Mouse (Mus musculus) forebrain, embryonic 13.5 days (tissue): ENCODE measurements at regions not wholly inside any gene's neighbourhood (a gene's known extent, or its start where the extent isn't known, plus 50 kb on each side); places are given as distances from the start of the nearest gene placed in this dataset.

Source experiments
- ATAC-seq: fragments of 200-750 bp; cut with Nextera tagmentation; 2 replicates; pipeline ENCODE4 v1.8.0; 2017
- H3K27ac ChIP-seq: fragments of 300-500 bp; sonication (generic); 2 replicates; pipeline ENCODE4 v1.5.1; 2015; ENCODE audit warnings: inconsistent platforms, mild to moderate bottlenecking, moderate library complexity
- H3K27me3 ChIP-seq: fragments of 300-500 bp; sonication (generic); 2 replicates; pipeline ENCODE4 v1.6.1; 2015; ENCODE audit warnings: mild to moderate bottlenecking, inconsistent platforms
- H3K36me3 ChIP-seq: fragments of 300-500 bp; sonication (generic); 2 replicates; pipeline ENCODE4 v1.6.1; 2015; ENCODE audit warnings: mild to moderate bottlenecking, inconsistent platforms; ENCODE audit not compliant: poor library complexity, severe bottlenecking
- H3K4me1 ChIP-seq: fragments of 300-500 bp; sonication (generic); 2 replicates; pipeline ENCODE4 v1.6.1; 2015; ENCODE audit warnings: inconsistent platforms
- H3K4me2 ChIP-seq: fragments of 300-500 bp; sonication (generic); 2 replicates; pipeline ENCODE4 v1.6.1; 2015; ENCODE audit warnings: inconsistent platforms, mild to moderate bottlenecking, moderate library complexity
- H3K4me3 ChIP-seq: fragments of 300-500 bp; sonication (generic); 2 replicates; pipeline ENCODE4 v1.5.1; 2015; ENCODE audit warnings: mild to moderate bottlenecking, inconsistent platforms
- H3K9ac ChIP-seq: fragments of 300-500 bp; sonication (generic); 2 replicates; pipeline ENCODE4 v1.6.1; 2015; ENCODE audit warnings: mild to moderate bottlenecking, inconsistent platforms
- H3K9me3 ChIP-seq: fragments of 300-500 bp; sonication (generic); replicated peaks from 2 replicates; pipeline ENCODE4 v1.6.1; 2016; ENCODE audit warnings: inconsistent platforms
- WGBS: fragments of 180-500 bp; shearing (Covaris S2); methylation state at CpG from one replicate; pipeline ENCODE4 v1.1.7; 2015; 5-methylcytosine and 5-hydroxymethylcytosine counted together

DNA sequence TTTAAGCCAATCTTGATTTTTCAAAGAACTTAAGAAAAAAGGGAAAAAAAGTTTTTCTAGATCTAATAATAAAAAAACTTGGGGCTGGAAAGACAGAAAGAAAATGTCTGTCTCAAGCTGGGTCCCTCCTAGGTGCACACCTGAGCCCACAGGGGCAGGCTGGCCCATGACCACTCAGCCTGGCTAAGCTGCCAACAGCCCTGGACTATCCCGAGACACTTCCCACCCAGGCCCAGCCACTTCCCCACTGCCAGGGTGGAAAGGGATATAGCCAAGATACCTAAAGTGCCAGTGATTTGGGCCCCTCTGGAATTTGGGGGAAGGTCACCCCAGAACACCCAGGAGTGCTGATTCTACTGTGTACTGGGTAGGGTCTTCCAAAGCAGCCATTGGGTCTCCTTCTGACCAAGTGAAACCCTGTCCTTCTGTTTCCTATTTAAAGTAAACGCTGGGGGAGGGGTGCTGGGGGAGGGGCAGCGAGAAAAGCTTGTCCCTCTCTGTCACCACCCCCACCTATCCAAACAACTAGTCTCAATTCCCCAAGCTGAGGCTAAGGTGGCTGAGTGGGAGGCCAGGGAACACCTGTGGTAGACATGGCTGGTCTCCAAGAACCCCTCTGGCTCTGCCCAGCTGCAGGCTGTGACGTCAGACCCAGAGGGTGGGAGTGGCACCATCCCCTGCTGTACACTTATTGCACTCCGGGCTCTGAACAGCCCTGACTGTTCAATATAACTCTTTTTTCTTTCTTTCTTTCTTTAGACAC, 62.6 kb downstream of the Mcfd2 start:
- H3K27me3 ChIP-seq: no peaks in the 10 kb centered on the region
- H3K4me1 ChIP-seq: peaks cover 13% of the 10 kb centered on the region
- H3K9ac ChIP-seq: no peak overlapping the region
- no peaks in the 10 kb centered on the region for H3K36me3 ChIP-seq
- WGBS: 50% methylated on average over 5 of the region's 5 CpGs
- no peak; the same call in 1 of the 2 replicates for ATAC-seq
- no peak overlapping the region for H3K4me3 ChIP-seq
- H3K9me3 ChIP-seq: no peaks in the 10 kb centered on the region
- no peak overlapping the region for H3K27ac ChIP-seq
- H3K4me2 ChIP-seq: no peak overlapping the region

DNA sequence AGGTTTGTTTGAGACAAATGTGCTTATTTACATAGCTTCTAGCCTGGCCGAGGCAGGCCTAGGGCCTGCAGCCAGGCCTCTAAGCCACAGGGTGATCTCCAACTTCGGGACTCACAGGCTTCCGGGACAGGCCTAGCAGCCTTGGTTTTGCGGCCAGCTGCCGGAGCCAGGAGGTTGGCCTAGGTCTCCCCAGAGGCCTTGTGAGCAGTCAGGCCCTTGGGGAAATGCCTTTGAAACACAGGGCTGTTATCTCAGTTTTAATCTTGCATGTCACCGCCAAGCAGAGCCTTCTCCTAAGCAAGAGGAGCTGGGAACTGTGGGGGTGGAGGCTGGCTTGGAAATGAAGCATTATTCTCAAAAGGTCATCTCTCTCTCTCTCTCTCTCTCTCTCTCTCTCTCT, 63.2 kb downstream of the Mcfd2 start:
- no peak overlapping the region for H3K4me3 ChIP-seq
- no peaks in the 10 kb centered on the region for H3K36me3 ChIP-seq
- no peak for ATAC-seq
- peaks cover 13% of the 10 kb centered on the region for H3K4me1 ChIP-seq
- no peak overlapping the region for H3K27ac ChIP-seq
- no peak overlapping the region for H3K4me2 ChIP-seq
- WGBS: 70% methylated on average over 6 of the region's 6 CpGs
- no peaks in the 10 kb centered on the region for H3K9me3 ChIP-seq
- no peaks in the 10 kb centered on the region for H3K27me3 ChIP-seq
- H3K9ac ChIP-seq: no peak overlapping the region

DNA sequence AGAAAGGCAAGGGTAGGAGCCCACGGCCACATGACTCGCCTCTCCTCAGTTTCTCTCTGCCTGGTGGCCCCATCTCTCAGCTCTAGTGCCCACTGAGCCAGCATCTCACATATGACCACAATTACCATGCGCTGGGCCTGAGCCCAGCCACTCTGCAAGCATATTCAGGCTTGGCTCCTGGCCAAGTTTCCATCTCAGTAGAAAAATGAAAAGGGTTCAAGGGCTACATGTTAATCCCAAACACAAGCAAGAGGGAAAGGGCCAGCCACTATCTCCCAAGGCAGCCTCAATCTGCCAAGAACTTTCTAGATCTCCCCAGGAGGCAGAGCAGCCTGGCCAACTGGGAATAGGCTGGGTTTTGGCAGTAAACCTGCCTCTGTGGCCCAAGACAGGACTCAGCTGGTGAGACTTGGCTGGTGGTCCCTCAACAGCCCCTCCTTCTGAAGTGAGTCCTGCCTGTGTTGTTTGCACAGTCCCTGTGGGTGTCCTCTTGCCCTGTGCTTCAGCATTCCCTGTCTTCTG, 65.0 kb downstream of the Mcfd2 start:
- Histone ChIP-seq H3K27ac (peak overlapping the region; percentile 61; the same call in 1 of the 2 replicates), H3K27me3 (no peaks in the 10 kb centered on the region), H3K4me3 (no peak overlapping the region), H3K4me1 (peaks cover 13% of the 10 kb centered on the region), H3K4me2 (no peak overlapping the region), H3K36me3 (no peaks in the 10 kb centered on the region), H3K9ac (no peak overlapping the region), H3K9me3 (no peaks in the 10 kb centered on the region)
- 66% methylated on average over 3 of the region's 3 CpGs for WGBS
- ATAC-seq: peak; percentile 79

DNA sequence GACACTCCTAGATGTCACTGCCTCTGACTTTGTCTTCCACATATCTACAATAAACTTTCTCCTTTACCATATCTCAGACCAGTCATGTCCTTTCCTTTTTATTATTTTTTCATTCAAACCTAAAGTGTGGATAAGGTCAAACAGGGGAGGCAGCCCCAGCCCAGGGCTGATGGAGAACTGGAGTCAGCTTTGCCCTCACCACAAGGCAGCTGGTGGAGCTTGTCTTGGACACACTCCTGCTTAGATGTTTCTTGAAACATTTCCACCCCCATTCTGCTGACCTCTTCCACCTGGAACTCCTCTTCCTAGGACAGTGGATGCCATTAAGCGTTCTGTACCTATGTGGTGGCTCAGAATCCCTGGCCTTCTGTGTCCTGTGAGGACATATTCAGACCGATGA, 65.6 kb downstream of the Mcfd2 start:
- WGBS: 92% methylated on average over 2 of the region's 2 CpGs
- H3K27ac ChIP-seq: no peak overlapping the region
- no peaks in the 10 kb centered on the region for H3K36me3 ChIP-seq
- no peaks in the 10 kb centered on the region for H3K27me3 ChIP-seq
- H3K4me1 ChIP-seq: peaks cover 13% of the 10 kb centered on the region
- no peak overlapping the region for H3K9ac ChIP-seq
- no peak overlapping the region for H3K4me2 ChIP-seq
- no peaks in the 10 kb centered on the region for H3K9me3 ChIP-seq
- no peak for ATAC-seq
- H3K4me3 ChIP-seq: no peak overlapping the region

DNA sequence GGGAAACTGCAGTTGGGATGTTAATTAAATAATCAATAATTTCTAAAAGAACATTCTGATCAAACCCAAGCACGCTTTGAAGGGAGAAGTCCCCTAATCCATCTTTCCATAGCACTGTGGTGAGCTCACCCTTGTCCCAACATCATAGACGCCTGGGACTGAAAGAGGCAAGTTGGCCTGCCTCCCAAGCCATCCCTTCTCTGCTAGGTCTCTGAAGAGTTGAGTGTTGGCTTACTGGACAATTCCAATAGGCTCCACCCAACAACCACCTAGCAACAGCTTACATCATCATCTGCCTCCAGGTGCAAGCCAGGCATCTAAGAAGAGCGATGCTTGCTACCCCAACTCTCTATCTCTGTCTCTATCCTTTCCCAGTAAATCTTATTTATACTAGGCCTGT, 66.6 kb downstream of the Mcfd2 start:
- Histone ChIP-seq H3K4me3 (no peak overlapping the region), H3K9ac (no peak overlapping the region), H3K9me3 (no peaks in the 10 kb centered on the region), H3K4me1 (peaks cover 13% of the 10 kb centered on the region), H3K27me3 (no peaks in the 10 kb centered on the region), H3K4me2 (no peak overlapping the region), H3K36me3 (no peaks in the 10 kb centered on the region), H3K27ac (no peak overlapping the region)
- WGBS: 87% methylated on average over 3 of the region's 3 CpGs
- ATAC-seq: no peak

DNA sequence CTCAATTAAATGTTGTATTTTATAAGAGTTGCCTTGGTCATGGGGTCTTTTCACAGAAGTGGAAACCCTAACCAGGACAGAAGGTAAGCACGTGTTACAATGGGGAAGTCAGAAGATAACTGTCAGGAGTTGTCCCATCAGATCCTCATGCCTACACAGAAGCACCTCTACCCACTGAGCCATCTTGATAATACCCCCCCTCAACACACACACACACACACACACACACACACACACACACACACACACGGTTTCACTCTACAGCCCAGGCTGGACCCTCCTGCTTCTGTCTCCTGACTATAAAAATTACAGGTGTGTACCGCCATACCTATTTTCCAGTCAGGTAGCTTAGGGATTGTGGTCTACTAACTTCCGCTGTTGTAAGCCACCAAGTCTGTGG, 68.3 kb downstream of the Mcfd2 start:
- H3K36me3 ChIP-seq: no peaks in the 10 kb centered on the region
- H3K4me1 ChIP-seq: peaks cover 13% of the 10 kb centered on the region
- no peak overlapping the region for H3K9ac ChIP-seq
- H3K4me2 ChIP-seq: no peak overlapping the region
- 92% methylated on average over 4 of the region's 4 CpGs for WGBS
- no peaks in the 10 kb centered on the region for H3K27me3 ChIP-seq
- ATAC-seq: no peak
- H3K4me3 ChIP-seq: no peak overlapping the region
- H3K9me3 ChIP-seq: no peaks in the 10 kb centered on the region
- H3K27ac ChIP-seq: no peak overlapping the region

DNA sequence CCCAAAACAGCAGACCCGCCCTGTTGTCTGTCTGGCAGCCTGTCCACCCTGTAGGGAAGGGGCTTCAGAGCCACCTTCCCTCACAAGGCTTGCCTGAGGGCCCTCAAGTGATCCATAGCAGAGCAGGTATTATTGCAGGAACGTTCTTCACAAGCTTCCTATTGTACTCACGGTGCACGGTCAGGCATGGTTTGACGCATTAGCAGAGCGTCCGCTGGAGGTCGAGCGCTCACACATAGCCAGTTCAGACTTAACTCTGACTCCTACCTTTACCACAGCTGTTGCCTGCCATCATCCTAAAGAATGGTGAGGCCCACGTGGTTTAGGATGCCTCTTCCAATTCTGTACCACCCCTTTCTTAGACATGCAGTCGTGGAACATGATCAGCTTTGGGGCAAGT, 71.1 kb downstream of the Mcfd2 start:
- no peak overlapping the region for H3K4me3 ChIP-seq
- 71% methylated on average over 11 of the region's 11 CpGs for WGBS
- H3K4me1 ChIP-seq: no peaks in the 10 kb centered on the region
- H3K4me2 ChIP-seq: no peak overlapping the region
- H3K27ac ChIP-seq: no peak overlapping the region
- no peak overlapping the region for H3K9ac ChIP-seq
- no peak for ATAC-seq
- no peaks in the 10 kb centered on the region for H3K27me3 ChIP-seq
- no peaks in the 10 kb centered on the region for H3K9me3 ChIP-seq
- H3K36me3 ChIP-seq: no peaks in the 10 kb centered on the region

DNA sequence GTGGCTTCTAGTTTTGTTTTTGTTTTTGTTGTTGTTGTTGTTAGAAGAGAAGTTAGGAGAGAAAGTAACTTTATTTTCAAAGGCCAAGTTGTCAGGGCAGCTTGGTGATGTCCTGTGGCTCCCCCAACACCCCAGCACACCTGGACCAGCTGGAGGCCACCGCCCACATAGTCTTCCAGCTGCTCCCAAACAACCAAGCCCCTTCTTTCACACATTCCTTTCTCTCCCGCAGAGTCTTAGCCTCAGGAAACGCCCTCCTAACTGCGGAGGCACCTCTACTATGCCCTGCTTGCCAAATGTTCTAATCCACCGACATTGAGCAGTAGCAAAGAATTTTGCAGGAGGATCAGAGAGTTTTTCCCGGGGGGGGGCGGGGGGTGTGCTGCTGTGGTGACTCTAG, 72.3 kb downstream of the Mcfd2 start:
- no peak overlapping the region for H3K4me3 ChIP-seq
- no peaks in the 10 kb centered on the region for H3K27me3 ChIP-seq
- no peak overlapping the region for H3K27ac ChIP-seq
- no peak overlapping the region for H3K4me2 ChIP-seq
- H3K9ac ChIP-seq: no peak overlapping the region
- H3K36me3 ChIP-seq: no peaks in the 10 kb centered on the region
- 16% methylated on average over 7 of the region's 7 CpGs for WGBS
- no peaks in the 10 kb centered on the region for H3K9me3 ChIP-seq
- ATAC-seq: no peak
- H3K4me1 ChIP-seq: no peaks in the 10 kb centered on the region

DNA sequence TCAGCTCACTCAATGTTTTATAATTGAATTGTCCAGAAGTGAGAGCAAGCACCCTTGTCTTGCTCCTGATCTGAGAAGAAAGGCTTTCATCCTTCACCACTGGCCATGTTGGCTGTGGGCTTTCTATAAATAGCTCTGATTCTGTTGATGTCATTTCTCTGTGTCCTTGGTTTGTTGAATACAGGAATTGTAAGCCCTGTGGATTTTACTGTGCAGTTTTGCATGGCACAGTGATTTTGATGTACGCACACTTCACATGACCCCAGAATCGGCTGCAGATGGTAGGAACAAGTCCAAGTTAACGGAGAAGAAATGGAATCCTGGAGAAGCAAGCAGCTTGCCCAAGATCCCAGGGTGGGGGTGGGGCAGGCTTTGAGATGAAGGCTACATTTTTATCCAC, 76.1 kb downstream of the Mcfd2 start:
- H3K9me3 ChIP-seq: no peaks in the 10 kb centered on the region
- no peak overlapping the region for H3K9ac ChIP-seq
- no peaks in the 10 kb centered on the region for H3K36me3 ChIP-seq
- no peak overlapping the region for H3K27ac ChIP-seq
- no peak overlapping the region for H3K4me2 ChIP-seq
- ATAC-seq: no peak
- H3K4me1 ChIP-seq: 0 out of 2 replicates have a peak, but pooled peaks cover 6% of the 10 kb centered on the region
- no peaks in the 10 kb centered on the region for H3K27me3 ChIP-seq
- 76% methylated on average over 3 of the region's 3 CpGs for WGBS
- no peak overlapping the region for H3K4me3 ChIP-seq
